Mouse (Mus musculus) neutrophil, adult 83 days (primary cell): ENCODE results near the gene 2510039O18Rik. TPM values are rescaled to one million over a fixed set of nuclear protein-coding genes. Genes with fewer than 3 reads are reported as not detected.

Experiments used
- total RNA-seq, 2 experiments: library from RNA; stranded (reverse); gene quantifications; one replicate each; pipeline ENCODE4 v1.2.4; 2023

2510039O18Rik gene
- total RNA-seq: 10 to 100 TPM; 56.6 to 59.3 TPM

DNA sequence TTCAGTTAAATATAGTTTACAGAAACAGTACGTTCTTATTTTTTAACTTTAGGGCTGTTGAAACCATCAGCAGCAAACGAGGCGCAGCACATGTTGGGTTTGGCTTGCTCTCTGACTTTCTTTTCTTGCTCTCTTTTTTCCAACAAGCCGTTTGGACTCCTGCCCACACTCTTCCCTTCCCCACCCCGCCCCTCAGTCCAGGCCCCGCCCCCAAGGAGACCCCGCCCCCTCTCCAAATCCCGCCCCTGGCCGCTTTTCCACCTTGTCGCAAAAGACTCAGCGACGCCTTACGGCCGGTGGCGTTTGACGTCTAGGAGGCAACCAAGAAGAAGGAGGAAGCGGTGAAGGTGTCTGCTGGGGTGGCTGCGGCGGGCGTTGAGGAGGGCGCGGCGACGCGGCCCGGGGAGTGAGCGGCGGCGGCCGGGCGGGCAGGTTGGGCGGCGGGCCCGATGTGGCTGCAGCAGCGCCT is at the start of gene 2510039O18Rik:
2510039O18Rik (plus strand) TSS at position 320 of the 469 bp plus-strand sequence.

DNA sequence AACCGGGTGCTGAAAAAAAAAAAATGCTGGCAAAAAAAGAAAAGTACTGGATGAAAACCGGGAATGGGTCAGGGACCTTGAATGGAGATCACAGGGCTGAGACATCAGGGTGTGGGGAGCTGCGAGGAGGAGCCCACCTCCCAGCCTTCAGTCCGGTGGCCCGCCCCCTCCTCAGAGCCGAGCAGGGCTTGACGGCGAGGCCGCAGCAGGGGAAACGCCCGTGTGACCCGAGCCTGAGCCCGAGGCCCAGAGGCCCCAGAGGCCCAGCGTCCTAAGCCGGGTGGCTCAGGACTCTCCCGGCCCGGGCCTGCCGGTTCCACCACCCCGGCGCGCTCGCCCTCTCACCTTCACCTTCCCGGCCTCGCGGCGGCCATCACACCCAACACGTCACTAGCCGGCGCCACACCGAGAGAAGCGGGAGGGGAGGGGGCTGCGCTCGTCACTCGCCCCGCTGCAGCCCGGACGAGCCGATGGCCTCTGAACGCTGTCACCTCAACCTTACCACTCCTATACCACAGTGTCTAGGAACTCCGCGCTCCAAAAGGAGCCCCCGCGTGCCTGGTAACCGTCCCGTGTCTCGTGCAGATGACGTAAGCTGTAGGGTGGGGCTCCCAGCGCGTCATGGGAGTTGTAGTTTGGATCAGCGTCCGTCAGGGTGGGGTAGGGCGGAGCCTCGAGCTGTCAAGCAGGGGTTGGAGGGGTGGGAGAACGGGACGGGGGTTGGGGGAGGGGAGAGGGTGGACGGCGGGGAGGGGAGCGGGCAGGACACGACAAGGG is 36.2 kb upstream of the 2510039O18Rik start, which contains the start of gene Mfn2:
Mfn2 (minus strand) TSS at position 392 of the 777 bp plus-strand sequence.

DNA sequence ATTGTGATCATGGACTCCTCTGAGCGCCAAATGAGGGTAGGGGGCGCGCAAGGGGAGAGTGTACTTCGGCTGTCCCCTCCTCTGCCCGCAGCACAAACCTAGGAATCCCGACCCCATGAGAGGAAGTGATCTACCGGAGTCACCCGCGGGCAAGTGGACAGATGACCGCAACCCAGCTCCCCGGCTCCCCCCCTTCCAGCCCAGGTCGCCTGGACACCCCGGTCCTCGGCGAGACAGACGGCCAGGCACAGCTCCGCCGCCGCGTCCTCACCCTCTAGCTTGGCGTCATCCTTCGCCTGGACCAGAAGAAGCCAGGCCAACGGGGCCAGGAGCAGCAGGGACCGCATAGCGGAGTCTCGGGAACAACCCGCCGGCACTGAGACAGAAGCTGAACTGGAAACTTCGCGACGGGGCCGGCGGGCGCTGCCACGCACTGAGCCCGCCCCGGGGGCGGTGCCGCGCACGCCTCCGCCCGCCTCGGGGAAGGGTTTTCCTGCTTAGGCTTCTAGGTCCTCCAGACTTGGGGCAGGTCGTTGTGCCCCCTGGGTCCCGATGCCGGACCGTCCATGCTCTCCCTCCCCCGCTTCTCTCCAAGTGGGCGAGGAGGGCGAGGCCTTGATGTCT is 4.3 kb upstream of the 2510039O18Rik start, which contains the start of gene Plod1:
Plod1 (minus strand) TSS at position 437 of the 624 bp plus-strand sequence.

DNA sequence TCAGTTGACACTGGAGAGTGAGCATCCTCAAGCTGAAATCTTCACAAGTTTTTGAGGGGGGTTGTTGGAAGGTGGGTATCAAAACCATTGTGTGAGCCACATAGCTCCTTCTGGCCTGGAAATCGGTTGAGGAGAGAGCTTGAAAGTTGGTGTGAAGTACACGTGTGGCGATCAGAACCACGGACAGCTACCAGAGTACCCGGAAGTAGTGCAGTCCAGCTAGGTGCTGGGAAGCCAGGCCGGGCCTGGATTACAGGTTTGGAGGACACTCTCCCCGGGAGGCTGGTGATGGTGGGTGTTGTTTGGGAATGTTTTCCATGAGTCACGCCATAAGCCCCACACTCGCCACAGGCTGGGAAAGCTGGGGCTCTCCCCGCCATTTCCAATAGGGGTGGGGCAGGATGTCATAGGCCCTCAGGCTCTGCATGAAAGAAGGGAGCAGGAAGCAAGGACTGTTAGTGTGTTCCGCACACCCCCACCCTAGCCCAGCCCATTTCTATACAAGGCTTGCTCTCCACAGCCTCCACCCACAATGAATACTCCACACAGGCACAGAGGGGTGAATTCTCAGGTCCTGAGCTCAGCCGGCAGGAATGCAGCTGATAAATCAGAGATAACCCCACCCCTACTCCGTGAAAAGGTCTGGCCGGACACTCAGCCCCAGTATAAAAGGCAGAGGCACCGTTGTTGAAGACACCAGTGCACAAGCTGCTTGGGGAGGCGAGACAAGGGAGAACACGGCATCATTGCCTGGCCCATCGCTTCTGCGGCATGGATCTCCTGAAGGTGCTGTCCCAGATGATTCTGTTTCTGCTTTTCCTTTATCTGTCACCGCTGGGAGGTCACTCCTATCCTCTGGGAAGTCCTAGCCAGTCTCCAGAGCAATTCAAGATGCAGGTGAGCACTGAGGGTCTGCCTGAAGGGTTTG is 44.8 kb downstream of the 2510039O18Rik start, which contains the start of gene Nppb:
Nppb (plus strand) TSS at position 584 of the 928 bp plus-strand sequence.

Other genes starting within 250 kb of the 2510039O18Rik start
- gene Zfp534, start 238.3 kb upstream of the 2510039O18Rik start, total RNA-seq: not detected
- 10 to 100 TPM; 11.2 to 12.3 TPM for gene Zfp984, start 131.1 kb upstream of the 2510039O18Rik start, total RNA-seq
- 1 to 10 TPM; 2.7 to 4.7 TPM for gene Zfp933, start 92.5 kb upstream of the 2510039O18Rik start, total RNA-seq
- gene Miip, start 72.1 kb upstream of the 2510039O18Rik start, total RNA-seq: 10 to 100 TPM; 36.1 to 36.7 TPM
- 1 to 10 TPM; 5.1 to 9.3 TPM for gene Fv1, start 71.9 kb upstream of the 2510039O18Rik start, total RNA-seq
- 10 to 100 TPM; 49.6 to 52.0 TPM for gene Mfn2, start 36.2 kb upstream of the 2510039O18Rik start, total RNA-seq
- 10 to 100 TPM; 17.5 to 18.9 TPM for gene Plod1, start 4.1 kb upstream of the 2510039O18Rik start, total RNA-seq
- gene Nppb, start 44.9 kb downstream of the 2510039O18Rik start, total RNA-seq: not detected
- gene Nppa, start 59.8 kb downstream of the 2510039O18Rik start, total RNA-seq: not detected
- 10 to 100 TPM in 1 of 2 experiments, 1 to 10 TPM in 1; 9.8 to 10.6 TPM for gene Clcn6, start 97.9 kb downstream of the 2510039O18Rik start, total RNA-seq
- gene Mthfr, start 98.2 kb downstream of the 2510039O18Rik start, total RNA-seq: 10 to 100 TPM in 1 of 2 experiments, 1 to 10 TPM in 1; 10.0 to 14.6 TPM
- gene Agtrap, start 147.1 kb downstream of the 2510039O18Rik start, total RNA-seq: 10 to 100 TPM; 66.1 to 70.7 TPM
- gene Mad2l2, start 189.5 kb downstream of the 2510039O18Rik start, total RNA-seq: 10 to 100 TPM; 10.3 to 11.0 TPM
- under 1 TPM in 1 of 2 experiments, not detected in 1; 0.18 TPM for gene Draxin, start 189.8 kb downstream of the 2510039O18Rik start, total RNA-seq
- gene Fbxo6, start 211.2 kb downstream of the 2510039O18Rik start, total RNA-seq: 10 to 100 TPM; 13.6 to 18.7 TPM
- gene Fbxo44, start 219.6 kb downstream of the 2510039O18Rik start, total RNA-seq: under 1 TPM; 0.33 to 0.73 TPM
- not detected for gene Fbxo2, start 219.7 kb downstream of the 2510039O18Rik start, total RNA-seq